Mouse (Mus musculus) heart, adult 2 months (tissue): Measurements from ENCODE around the gene Snapc2. TPM values are rescaled to one million over a fixed set of nuclear protein-coding genes. Genes with fewer than 3 reads are reported as not detected.

Experiments
- DNase-seq, 2 experiments: peaks; one replicate each; pipeline ENCODE4 v3.0.0; 2021
- H3K27ac ChIP-seq: fragments of 200-600 bp; 2 replicates; pipeline ENCODE4 v1.8.1; 2022
- H3K27me3 ChIP-seq: fragments of 200-500 bp; 2 replicates; pipeline ENCODE4 v1.6.1; 2012; ENCODE audit warnings: mild to moderate bottlenecking, low read length, inconsistent platforms, mixed read lengths; ENCODE audit not compliant: control insufficient read depth, insufficient read depth
- H3K36me3 ChIP-seq: fragments of 200-500 bp; 2 replicates; pipeline ENCODE4 v1.6.1; 2012; ENCODE audit warnings: low read length, inconsistent platforms; ENCODE audit not compliant: control insufficient read depth, insufficient read depth
- H3K4me1 ChIP-seq: fragments of 200-500 bp; 2 replicates; pipeline ENCODE4 v1.6.1; 2011; ENCODE audit warnings: low read length; ENCODE audit not compliant: control insufficient read depth, insufficient read depth
- H3K4me3 ChIP-seq: fragments of 200-600 bp; 2 replicates; pipeline ENCODE4 v1.8.1; 2022
- H3K79me2 ChIP-seq: fragments of 200-500 bp; replicated peaks from 2 replicates; pipeline ENCODE4 v1.6.1; 2012; ENCODE audit warnings: mild to moderate bottlenecking, inconsistent platforms, low read length, moderate library complexity, mixed read lengths; ENCODE audit not compliant: control insufficient read depth, insufficient read depth
- H3K9ac ChIP-seq: fragments of 200-500 bp; 2 replicates; pipeline ENCODE4 v1.6.1; 2012; ENCODE audit warnings: low read depth, mild to moderate bottlenecking, control low read depth, inconsistent platforms, low read length, mixed read lengths
- CTCF ChIP-seq: fragments of 200-600 bp; IDR thresholded peaks from 2 replicates; pipeline ENCODE4 v1.8.1; 2022; ENCODE audit warnings: antibody characterized with exemption, mild to moderate bottlenecking, moderate library complexity
- EP300 ChIP-seq: fragments of 200-500 bp; IDR thresholded peaks from 2 replicates; pipeline ENCODE4 v1.6.1; 2011; ENCODE audit warnings: low read depth, low read length, control low read depth; ENCODE audit not compliant: insufficient read depth
- POLR2A ChIP-seq: fragments of 200-500 bp; IDR thresholded peaks from 2 replicates; pipeline ENCODE4 v1.6.1; 2011; ENCODE audit warnings: mild to moderate bottlenecking, low read depth, low read length, control low read depth; ENCODE audit not compliant: insufficient read depth
- WGBS: fragments of 180-500 bp; shearing (Covaris S2); methylation state at CpG from one replicate; pipeline ENCODE4 v1.1.7; 2018; 5-methylcytosine and 5-hydroxymethylcytosine counted together
- intact Hi-C: fragments of 180-260 bp; cut with DNase I; formaldehyde crosslinking; loops from one replicate; pipeline ENCODE4 v1.15.1; 2025
- polyA plus RNA-seq: library from polyadenylated mRNA; depleted of rRNA; stranded (reverse); fragments of >200 nt; gene quantifications from 2 replicates; pipeline ENCODE4 v1.2.3, GENCODE M21; 2012
- total RNA-seq, 2 experiments: library from RNA; stranded (reverse); gene quantifications; 2 replicates each; pipeline ENCODE4 v1.2.3; 2021

Snapc2 gene
- total and polyA plus RNA-seq, 3 experiments = 14.7 to 18.5 (median 16.2) TPM

DNA sequence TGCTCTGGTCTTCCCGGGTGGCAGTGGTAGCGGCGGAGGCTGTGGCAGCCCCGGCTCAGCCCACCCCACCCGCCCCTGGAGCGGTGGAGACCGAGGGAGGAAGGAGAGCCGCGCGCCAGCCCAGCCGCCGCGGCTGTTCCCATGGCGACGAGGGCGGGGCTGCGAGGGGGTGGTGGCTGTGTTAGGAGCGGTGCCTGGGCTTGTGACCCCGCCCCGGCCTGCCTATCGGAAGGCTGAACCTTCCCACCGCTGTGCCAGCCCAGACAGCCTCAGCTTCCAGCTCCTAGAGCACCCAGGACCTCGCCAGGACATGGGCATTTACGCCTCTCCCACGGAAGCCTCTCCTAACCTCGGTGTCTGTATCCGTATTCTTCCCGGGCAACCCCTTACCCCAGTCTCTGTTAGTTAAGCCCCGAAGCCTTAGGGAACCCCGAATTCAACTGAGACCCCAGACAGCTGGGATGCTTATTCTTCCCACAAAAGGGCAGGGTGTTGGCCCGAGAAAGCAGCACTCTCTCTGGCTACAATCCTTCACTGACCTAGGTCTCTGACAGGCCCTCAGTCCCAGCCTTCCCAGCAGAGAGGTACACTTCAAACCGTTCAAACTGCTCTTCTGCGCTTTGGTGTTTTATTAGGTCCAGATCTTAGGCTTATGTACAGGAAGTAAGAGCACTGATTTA lies 6.4 kb downstream of the Snapc2 start, which contains the start of gene Ctxn1:
Ctxn1 (minus strand) TSS at position 150 of the 680 bp plus-strand sequence.
- peak within 1 kb of the TSS; percentile 56 for H3K4me3 ChIP-seq
- H3K79me2 ChIP-seq = no peaks in the 10 kb centered on the region
- H3K27ac ChIP-seq = no peak within 1 kb of the TSS; the same call in 1 of the 2 replicates
- H3K36me3 ChIP-seq = no peaks in the 10 kb centered on the region
- peak within 1 kb of the TSS; percentile 40 for H3K9ac ChIP-seq
- TF ChIP-seq CTCF = no peak
- 0 out of 2 replicates have a peak, but pooled peaks have one; percentile 36 for TF ChIP-seq POLR2A
- peaks cover 3% of the 10 kb centered on the region for H3K4me1 ChIP-seq
- intact Hi-C loops = loop anchor here (1.0 kb wide), 1 partner anchor 16 kb away; the partner anchor contains the start of gene Timm44
- peak; percentile 95 to 98 for DNase-seq
- no peaks in the 10 kb centered on the region for H3K27me3 ChIP-seq
- 6% methylated on average over 33 of the region's 33 CpGs for WGBS

DNA sequence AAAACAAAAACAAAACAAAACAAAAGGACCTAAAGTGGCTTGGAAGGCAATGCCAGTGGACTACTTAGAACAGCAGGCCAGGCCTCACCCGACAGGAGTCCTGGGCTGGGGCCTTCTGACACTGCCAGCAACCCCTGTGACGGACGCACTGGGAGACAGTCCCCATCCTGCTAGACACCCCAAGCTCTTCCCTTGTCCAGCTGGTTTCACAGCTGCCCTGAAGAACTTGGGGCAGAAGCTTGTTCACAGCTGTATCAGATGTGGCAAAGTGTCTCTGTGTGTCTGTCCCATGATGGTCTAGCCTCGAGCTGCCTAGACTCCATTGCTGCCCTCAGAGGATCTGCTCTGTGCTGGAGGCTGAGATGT lies 6.9 kb downstream of the Snapc2 start:
- no peak for DNase-seq
- no peaks in the 10 kb centered on the region for H3K36me3 ChIP-seq
- no peaks in the 10 kb centered on the region for H3K27me3 ChIP-seq
- H3K4me3 ChIP-seq = no peak overlapping the region
- no peak for TF ChIP-seq CTCF
- no peaks in the 10 kb centered on the region for H3K79me2 ChIP-seq
- H3K4me1 ChIP-seq = peaks cover 3% of the 10 kb centered on the region
- intact Hi-C loops = loop anchor here (1.0 kb wide), 1 partner anchor 16 kb away; the partner anchor contains the start of gene Timm44
- no peak overlapping the region for H3K27ac ChIP-seq
- WGBS = 82% methylated on average over 4 of the region's 4 CpGs
- H3K9ac ChIP-seq = no peak overlapping the region

DNA sequence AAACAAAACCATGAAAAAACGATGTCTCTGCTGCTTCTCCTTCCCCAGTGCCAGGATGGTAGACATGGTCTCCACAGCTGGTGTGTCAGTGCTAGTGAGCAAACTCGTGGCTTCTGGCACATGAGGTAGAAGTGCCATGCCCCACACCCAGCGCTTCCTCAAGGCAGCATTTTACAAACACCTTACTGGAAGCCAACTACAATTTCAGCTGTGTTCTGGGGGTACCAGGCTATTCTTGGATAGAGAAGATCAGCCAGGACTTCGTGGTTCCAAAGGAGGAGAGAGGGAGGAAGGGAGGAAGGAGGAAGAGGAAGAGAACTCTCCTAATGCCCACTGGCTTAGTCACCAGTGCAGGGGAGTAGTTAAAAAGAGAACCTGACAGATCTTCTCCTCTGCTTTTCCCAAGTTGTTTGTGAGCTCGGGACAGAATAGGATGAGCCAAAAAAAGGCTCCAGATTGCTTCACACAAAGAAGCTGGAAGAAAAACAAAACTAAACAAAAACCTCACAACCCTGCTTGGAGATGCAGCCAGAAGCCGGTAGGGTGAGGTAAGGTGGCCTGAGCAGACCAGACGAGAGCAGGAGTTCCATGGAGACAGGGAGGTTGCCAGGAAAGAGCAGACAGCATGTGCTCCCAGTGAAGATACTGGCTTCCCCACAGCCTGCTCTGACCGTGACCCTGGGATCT lies 10.4 kb downstream of the Snapc2 start:
- Histone ChIP-seq H3K79me2 (no peaks in the 10 kb centered on the region), H3K36me3 (no peaks in the 10 kb centered on the region), H3K27ac (no peak overlapping the region), H3K27me3 (no peaks in the 10 kb centered on the region), H3K4me1 (peaks cover 3% of the 10 kb centered on the region), H3K9ac (no peak overlapping the region), H3K4me3 (no peak overlapping the region)
- 72% methylated on average over 8 of the region's 8 CpGs for WGBS
- intact Hi-C loops = no loop called here
- no peak for DNase-seq
- TF ChIP-seq EP300 (no peak), CTCF (no peak), POLR2A (no peak)

DNA sequence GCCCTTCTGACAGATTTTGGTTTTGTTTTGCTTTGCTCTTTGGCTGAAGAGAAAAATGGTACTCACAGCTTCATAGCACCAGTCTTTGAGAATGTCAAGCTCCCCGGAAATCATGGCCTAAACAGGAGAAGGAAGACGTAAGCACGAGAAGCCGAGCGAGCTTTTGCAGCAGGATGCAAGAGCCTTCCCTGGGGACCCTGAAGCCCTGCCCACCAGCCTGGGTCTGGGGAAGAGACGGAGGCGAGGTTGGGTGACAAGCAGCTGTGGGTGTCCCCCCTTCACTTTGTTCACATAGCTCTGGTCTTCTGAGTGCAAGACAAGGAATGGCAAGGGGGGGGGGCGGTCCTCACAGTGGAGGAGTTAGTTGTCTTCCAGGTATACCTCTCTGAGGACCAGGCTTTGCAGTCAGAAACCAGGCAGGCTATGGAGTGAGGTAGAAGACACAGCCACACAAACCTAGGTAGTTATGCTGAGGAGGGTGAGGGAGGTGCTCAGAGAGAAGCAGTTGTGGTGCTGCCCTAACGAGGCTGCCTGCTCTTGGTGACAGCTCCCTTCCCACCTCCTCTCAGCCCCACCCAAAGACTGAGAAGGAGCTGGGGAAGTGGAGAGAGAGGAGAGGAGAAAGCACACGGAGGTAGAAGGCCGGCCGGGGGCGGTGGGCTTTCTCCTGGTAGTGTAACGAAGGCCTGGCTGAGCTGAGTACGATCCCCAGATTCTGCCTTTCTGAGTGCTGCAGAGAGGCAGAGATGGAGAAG lies 12.5 kb downstream of the Snapc2 start:
- intact Hi-C loops = no loop called here
- no peaks in the 10 kb centered on the region for H3K4me1 ChIP-seq
- no peak for DNase-seq
- no peak overlapping the region for H3K27ac ChIP-seq
- H3K4me3 ChIP-seq = no peak overlapping the region
- 87% methylated on average over 15 of the region's 15 CpGs for WGBS
- H3K79me2 ChIP-seq = no peaks in the 10 kb centered on the region
- H3K9ac ChIP-seq = no peak overlapping the region
- TF ChIP-seq EP300 = no peak
- TF ChIP-seq POLR2A = no peak
- TF ChIP-seq CTCF = no peak
- H3K36me3 ChIP-seq = no peaks in the 10 kb centered on the region
- no peaks in the 10 kb centered on the region for H3K27me3 ChIP-seq

DNA sequence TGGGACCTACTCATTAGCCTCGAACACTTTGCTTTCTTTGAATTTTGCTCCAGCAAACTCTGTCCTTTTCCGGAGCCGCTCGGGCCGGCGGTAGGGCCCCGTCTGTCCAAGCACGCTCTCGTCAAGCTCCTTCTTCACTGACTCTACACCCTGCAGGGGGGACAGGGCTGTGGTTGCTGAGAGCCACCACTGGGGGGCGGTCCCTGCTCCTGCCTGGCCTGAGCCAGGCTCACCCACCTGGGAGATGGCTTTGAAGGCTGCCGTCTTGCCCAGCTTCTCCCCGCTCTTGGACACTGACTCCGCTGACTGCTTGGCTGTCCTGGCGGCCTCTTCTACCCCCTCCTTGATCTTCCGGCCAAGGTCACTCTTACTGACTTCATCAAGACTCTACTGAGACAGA lies 14.7 kb downstream of the Snapc2 start:
- 80% methylated on average over 15 of the region's 15 CpGs for WGBS
- H3K4me3 ChIP-seq = no peak overlapping the region
- H3K27me3 ChIP-seq = no peaks in the 10 kb centered on the region
- no peaks in the 10 kb centered on the region for H3K4me1 ChIP-seq
- no peaks in the 10 kb centered on the region for H3K36me3 ChIP-seq
- intact Hi-C loops = no loop called here
- peak; percentile 58 for TF ChIP-seq CTCF
- no peak for TF ChIP-seq EP300
- H3K79me2 ChIP-seq = no peaks in the 10 kb centered on the region
- H3K27ac ChIP-seq = no peak overlapping the region
- no peak overlapping the region for H3K9ac ChIP-seq
- no peak for DNase-seq

DNA sequence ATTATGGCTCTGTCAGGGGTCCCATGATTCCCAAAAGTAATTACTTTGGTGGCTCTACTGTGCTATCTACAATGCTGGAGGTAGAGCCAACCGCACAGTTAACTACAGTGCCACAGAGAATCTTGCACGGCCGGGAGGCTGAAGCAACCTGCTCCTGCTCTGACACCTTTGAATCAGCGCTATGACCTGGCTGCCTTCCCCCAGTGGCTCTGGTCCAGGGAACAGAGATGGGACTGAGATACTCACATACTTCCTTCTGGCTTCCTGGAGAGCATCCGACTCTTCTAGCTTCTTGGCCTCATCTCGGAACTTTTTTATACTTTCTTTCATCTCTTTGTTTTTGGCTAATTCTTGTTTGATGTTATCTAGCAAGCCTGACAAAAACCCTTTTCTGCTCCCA lies 16.7 kb downstream of the Snapc2 start:
- intact Hi-C loops = no loop called here
- Histone ChIP-seq H3K27me3 (no peaks in the 10 kb centered on the region), H3K4me1 (no peaks in the 10 kb centered on the region)

More for the DNA sequence above, 16.7 kb downstream of the Snapc2 start:
- no peak overlapping the region for H3K27ac ChIP-seq
- no peak for DNase-seq
- no peak overlapping the region for H3K9ac ChIP-seq
- TF ChIP-seq EP300 (no peak), POLR2A (no peak), CTCF (no peak)
- WGBS = 69% methylated on average over 6 of the region's 6 CpGs
- no peak overlapping the region for H3K4me3 ChIP-seq
- no peaks in the 10 kb centered on the region; the same call in 1 of the 2 replicates for H3K79me2 ChIP-seq
- H3K36me3 ChIP-seq = peaks cover 4% of the 10 kb centered on the region
